Mouse (Mus musculus) left cerebral cortex, postnatal 10 days (tissue): Measurements from ENCODE around the gene Grhpr. TPM values are rescaled to one million over a fixed set of nuclear protein-coding genes. Genes with fewer than 3 reads are reported as not detected.
"Not testable (repeated sequence)": the region's sequence is repeated elsewhere in the genome, so short reads cannot be mapped to it uniquely, and the experiment has no call there.

Source experiments
- DNase-seq, 2 experiments: peaks; one replicate each; pipeline ENCODE4 v3.0.0; 2021 to 2022; ENCODE audit warnings: low spot score in 2 of 2, mixed read lengths in 1 of 2; ENCODE audit errors: extremely low spot score in 1 of 2
- intact Hi-C: fragments of 180-260 bp; cut with DNase I; formaldehyde crosslinking; loops from one replicate; pipeline ENCODE4 v1.15.1; 2025
- total RNA-seq, 2 experiments: library from RNA; stranded (reverse); gene quantifications; 2 replicates each; pipeline ENCODE4 v1.2.3; 2021

Grhpr gene
- total RNA-seq, 2 experiments from 2014 or later: 9.5 to 10.1 TPM

DNA sequence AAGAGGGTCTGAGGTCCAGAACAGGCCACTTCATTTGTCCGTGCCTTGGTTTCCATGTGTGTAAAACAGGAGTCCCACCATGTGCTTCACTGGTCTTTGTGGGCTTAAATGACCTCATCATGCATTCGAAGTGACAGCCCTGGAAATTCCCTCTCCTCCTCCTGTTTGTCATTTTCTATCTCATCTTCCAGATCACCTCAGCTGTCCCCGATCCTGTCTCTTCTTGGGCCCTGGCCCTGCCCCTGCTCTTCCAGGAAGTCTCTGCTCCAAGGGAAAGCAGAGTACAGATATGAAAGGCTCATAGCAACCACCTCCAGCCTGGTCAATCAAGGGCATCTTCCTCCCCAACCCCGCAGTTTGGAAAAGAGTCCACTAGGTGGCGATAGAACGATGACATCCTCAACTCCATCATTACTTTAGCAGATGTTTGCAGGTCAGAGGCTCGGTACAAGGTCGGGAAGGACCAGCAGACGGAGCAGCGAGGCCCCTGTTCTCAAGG lies 10.5 kb upstream of the Grhpr start:
- no peak for DNase-seq
- intact Hi-C loops: no loop called here

DNA sequence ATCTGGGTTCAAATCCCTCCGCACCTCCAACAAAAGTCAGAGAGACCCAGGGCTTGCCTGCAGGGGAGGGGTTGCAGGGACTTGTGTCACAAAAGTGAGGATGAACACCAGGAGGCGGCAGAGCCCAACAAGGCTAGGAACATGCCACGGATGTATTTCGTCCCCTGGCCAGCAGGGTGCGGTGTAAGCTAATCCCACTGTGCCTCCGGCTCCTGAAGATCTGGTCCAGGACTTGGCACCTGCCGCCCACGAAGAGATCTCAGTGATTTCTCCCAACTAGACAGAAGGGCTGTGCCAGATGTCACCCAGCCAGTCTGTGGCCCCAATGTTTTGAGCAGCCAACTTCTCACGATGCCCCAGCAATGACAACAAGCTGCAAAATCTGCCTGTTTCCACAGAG lies 7.7 kb upstream of the Grhpr start:
- intact Hi-C loops: no loop called here
- peak; percentile 79 to 92 for DNase-seq

DNA sequence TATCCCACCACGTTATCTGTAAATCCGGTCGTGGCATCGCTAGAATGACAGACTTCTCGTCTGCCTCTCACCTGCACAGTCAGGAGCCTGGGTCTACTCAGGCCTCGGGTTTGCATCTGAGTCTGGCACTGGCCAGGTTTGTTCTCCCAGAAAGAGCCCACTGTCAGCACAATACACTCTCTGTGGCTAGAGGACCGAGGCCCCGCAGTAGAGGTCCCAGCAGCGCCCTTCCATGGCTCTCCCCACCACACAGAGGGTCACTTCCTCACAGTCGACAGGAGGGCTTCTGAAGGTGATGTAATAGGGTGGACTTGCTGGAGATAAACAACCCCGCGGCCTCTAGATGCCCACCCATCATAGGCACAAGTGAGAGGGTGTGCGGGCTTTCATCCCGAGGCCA lies 7.3 kb upstream of the Grhpr start:
- intact Hi-C loops: no loop called here
- DNase-seq: no peak

DNA sequence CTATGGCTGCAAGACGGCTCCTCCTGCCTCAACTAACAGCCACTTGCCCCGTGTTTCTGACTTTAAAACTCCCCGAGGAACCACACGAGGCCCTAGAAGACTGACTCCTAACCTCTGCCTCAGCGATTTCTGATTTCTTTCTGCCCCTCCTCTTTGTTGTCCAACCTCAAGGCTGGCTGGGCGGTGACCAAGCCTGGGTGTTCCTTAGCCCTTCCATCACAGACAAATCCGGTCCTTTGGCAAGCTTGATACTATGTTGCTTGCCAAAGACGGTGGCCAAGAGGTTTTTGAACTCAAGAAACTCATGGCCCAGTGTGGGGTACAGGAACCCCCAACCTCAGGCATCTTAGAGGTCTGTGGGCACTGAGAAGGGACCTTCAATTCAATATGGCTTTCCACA lies 6.9 kb upstream of the Grhpr start:
- no peak for DNase-seq
- intact Hi-C loops: no loop called here

DNA sequence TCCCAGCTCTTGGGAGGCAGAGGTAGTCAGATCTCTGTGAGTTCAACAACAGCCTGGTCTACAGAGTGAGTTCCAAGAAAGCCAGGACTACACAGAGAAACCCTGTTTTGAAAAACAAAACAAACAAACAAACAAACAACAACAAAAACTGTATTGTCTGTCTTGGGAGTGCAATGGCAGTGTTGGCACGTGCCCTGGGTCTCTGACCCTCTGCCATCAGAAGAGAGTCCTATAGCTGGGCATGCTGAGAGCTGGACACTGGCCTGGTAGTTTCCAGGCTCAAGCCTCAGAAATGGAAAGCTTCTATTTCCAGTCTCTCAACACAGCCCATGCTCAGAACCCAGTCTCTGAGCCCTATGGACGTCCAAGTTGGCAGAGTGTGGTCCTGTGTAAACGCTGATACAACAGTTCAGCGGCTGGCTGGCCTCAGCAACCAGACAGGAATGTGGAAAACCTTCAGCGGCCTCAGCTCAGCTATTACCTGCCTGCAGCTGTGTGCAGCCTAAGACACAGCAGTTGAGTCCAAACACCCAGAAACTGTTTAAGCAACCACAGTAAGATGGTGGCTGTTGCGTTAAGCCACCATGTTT lies 5.1 kb upstream of the Grhpr start:
- intact Hi-C loops: no loop called here
- no peak for DNase-seq

DNA sequence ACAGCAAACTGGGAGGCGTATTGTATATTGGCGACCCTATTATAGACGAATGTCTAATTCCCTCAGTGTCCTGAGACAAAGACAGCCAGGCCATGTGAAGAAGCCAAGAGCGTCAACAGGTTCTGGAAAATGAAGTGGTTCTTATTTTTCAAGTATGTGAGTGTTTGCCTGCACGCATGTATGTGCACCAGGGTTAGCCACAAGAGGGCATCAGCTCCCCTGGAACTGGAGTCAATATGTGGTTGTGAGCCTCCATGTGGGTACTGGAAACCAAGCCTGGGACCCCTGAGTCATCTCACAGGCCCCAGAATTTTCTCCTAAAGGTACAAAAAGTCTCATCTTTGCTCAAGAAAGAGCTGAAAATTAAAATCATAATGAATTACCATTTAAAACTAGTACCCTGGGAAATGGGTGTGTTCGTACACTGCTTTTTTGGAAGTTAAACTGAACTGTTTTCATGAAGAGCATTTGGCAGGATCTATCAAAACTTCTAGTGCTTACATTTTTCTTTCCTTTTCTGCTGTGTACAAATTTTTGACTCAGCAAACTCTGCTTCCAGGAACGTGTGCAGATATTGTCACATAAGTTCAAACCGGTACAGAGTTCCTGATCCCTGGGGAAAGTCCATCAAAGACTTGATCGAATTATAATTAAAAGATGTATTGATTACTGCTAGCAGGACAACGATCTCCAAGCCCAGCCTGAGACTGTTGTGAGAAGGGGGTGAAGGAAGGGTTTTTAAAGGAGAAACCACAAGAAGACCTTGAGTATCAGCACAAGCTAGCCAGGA lies 4.1 kb upstream of the Grhpr start:
- no peak for DNase-seq
- intact Hi-C loops: no loop called here

DNA sequence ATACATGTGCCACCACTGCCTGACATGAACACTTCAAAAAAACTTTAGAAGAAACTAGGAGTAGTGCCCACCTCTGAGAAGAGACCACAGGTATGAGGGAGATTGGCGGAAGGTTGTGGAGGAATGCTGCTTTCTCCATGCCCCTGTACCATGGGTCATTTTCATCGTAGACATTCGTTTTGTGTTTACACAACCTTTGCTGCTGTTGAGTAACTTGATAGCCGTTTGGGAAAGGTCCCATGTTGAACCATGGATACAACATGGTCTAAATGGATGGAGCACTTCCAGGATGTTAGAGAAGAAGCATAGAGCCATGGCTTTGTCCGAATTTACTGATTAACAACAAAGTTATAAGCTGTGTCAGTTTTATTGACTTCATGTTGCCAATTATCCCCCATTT lies 3.0 kb upstream of the Grhpr start:
- DNase-seq: no peak
- intact Hi-C loops: no loop called here

DNA sequence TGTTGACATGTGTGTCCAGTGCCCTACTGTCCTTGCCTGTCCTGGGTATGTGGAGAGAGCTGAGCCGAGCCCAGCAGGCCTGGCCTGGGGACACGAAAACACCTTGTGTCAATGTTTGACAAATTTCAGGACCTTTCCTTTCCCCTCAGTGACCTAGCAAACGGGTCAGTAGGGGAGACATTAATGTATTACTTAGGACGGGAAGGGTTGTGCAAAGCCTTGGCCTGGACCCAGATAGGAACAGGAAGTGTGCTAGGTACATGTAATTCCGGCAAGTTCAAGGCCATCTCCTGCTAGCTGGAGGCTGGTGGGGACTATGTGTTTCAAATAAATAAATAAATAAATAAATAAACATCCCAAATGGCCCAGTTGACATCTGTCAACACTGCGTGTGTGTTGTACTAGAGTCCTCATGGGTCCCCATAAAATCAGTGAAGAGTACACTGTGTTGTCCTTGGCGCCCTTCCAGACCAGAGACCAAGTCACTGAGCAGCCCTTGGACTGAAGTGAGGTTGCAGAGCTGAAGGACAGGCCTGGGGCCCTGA lies 1.3 kb upstream of the Grhpr start:
- no peak for DNase-seq
- intact Hi-C loops: no loop called here

DNA sequence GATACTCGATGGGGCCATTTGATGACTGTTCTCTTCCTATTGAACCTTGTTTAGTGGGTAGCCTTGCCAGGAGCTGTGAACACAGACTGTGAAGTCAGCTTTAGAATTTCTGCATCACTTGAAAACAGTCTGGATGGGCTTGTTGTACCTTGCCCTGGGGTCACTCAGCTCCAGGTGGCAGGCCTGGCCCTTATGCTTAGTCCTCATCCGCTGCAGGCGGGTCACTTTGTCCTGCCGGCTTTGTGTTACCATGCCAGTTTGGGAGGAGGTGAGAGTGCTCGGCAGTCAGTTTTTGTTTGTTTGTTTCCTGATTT lies 736 bp downstream of the Grhpr start:
- DNase-seq: no peak
- intact Hi-C loops: no loop called here

DNA sequence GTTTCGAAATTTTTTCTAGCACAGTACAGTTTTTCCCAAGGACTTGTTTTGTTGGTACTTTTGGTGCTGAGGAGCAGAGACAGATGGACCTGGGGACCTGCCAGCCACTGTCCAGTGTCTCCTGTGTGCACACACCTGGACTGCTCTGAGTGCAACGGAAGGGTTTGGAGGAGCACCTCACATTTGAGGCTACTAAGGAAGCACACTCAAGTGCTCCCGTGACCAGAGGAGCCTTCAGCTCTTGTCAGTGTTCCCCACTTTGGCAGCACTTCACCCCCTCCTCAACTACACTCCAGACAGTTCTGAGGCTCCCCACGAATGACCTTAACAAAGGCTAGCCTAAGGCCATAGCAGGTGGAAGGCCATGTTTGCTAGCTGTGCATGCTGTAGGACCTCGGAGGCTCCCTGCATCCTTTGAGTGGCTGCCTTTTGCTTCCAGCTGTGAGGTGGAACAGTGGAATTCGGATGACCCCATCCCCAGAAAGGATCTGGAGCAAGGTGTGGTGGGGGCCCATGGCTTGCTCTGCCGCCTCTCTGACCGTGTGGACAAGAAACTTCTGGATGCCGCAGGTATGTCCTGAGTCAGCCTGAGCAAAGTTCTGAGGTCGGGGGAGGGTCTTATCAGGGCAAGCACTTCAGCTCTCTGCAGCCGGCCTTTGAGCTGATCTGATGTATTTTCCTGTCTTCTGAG lies 1.4 kb downstream of the Grhpr start:
- no peak for DNase-seq
- intact Hi-C loops: no loop called here

DNA sequence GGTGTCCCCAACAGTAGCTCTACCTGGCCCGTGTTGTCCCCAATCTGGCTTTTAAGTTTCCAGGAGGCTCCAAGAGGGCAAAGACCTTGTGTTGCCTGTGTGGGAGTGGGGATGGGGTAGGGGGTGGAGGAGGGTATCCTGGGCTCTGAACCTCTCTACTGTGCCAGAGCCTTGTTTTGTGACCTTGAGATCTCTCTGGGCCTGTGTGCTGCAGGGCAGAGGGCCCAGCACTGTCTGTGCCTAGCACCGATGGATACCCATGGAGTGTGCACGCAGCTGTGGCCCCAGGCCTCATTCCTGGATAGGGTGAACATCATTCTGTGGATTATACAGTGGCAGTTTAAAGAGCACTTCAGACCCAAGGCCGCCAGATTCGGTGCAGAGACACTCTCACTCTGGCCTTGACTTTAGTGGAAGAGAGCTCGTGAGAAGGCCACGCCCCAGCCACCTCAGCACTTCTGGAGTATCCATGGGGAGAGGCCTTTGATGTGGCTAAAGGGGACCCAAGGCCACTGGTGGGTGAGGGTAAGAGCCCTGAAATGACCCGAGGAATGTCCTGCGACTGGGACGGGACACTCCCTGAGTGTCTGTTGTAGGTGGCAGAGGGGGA lies 2.0 kb downstream of the Grhpr start:
- no peak for DNase-seq
- intact Hi-C loops: no loop called here

DNA sequence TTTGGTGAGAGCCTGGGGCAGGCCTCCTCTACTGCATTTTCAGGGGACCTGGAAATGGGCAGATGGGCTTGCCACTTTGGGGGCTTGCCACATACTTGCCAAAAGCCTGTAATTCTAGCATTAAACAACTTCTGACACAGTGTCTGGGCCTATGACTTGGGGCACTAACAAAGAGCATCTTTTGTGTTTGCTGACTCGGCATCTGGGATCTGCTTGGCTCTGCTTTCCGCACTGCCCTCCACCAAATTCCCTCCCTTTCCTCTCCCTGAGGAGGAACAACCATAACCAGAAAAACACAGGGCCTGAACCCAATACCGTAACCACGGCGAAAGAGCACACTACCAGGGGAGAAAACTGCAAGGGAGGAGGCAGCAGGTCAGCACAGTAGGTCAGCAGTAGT lies 9.4 kb downstream of the Grhpr start:
- intact Hi-C loops: no loop called here
- peak in 1 of 2 experiments; percentile 2 for DNase-seq

DNA sequence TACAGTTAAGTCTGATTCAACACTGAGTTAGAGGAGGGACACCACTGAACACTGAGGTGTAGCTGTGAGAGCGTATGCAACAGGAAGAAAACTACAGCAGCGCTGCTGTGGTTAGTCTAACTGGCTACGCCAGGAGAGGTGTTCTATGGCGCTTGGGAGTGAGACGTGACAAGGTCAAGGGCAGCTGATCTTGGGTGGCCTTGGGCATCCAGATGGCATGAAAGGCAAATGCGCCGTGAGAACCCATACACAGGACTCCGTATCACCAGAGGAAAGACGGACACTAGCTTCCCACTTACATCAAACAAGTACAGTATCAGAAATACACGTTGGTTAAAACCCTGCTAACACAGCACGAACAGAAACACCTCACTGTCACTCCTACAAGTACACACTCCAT lies 11.1 kb downstream of the Grhpr start:
- DNase-seq: peak in 1 of 2 experiments; percentile 6
- intact Hi-C loops: not testable (repeated sequence)

DNA sequence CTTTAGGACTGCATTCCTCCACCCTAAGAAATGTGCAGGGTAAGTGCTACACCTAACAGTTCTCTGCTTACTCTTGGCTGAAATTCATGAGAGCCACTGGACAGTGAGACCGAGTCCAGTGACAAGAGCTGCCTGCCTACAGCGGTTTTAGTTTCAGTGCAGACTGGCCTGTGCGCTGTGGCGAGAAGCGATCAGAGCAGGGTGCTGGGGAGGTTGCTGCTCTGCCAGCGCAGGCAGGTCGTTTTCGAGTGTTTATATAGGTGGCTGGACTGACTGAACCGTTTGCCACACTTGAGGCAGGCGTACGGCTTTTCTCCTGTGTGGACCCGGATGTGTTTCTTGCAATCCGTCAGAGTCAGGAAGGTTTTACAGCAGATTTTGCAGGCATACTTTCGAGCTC lies 12.0 kb downstream of the Grhpr start:
- DNase-seq: peak in 1 of 2 experiments; percentile 8
- intact Hi-C loops: not testable (repeated sequence)

DNA sequence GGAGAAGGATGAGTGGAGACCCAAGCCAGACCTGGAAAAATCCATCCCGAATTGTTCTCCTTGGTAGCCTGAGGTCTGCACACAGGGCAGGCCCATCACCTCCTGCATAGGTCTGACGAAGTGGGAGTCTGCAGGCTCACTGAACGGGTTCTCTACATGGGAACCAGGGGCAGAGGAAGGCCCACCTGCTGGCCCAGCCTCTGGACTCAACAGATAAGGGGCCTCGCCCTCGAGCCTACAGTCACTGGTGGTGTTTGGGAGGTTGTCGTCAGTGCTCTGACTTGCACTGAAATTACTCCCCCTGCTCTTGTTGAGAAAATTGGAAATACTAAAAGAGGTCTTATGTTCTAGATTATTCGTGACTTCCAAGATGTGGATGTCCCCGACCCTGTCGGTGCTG lies 12.7 kb downstream of the Grhpr start:
- DNase-seq: peak in 1 of 2 experiments; percentile 14
- intact Hi-C loops: no loop called here

DNA sequence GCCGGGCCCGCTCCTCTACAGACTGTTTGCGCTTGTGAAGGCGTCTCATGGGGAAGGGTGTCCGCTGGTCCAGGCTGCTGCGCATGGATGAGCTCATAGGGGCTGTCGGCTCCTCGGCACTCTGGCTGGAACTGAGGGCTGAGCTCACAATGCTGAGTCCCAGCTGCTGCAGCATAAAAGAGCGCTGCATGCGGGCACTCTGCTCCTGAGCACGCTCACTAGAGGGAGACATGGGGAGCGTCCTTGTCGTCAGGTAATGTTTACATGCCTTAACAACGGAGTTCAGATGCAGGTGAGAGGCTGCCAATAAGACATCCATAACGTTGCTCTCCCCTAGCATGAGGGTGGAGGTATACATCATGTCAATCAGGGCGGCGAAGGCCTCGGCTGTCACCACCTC lies 13.6 kb downstream of the Grhpr start:
- peak in 1 of 2 experiments; percentile 17 for DNase-seq
- intact Hi-C loops: no loop called here

DNA sequence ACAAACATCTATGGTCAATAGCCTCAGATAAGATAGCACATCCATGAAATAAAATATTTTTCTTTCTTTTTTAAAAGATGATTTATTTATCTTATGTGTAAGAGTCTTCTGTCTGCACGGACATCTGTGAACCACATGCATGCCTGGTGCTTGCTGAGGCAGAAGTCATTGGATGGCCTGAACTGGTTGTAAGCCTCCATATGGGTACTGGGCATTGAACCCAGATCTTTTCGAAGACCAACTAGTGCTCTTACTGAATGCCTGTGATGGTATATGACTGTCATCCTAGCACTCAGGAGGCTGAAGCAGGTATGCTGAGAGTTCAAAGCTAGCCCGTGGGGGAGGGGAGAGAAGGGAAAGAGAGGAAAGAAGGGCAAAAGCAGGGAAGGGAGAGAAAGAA lies 16.9 kb downstream of the Grhpr start:
- DNase-seq: no peak
- intact Hi-C loops: no loop called here

DNA sequence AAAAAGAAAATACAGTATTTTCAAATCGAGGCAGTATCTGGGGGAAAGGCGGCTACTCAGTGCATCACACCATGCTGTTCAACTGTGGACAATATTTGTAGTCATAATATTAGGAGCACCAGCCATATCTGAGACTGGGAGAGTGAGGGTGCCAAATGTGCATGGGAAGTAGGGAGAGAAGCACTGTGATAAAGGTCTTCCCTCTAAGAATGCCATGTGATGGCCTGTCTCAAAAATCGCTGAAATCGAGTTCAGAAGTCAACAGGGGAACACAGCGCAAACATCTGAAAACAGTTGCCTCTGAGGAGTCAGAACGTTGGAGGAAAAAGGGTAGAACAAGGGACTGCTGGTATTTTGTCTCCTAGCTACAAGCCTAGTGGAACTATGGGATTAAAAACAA lies 18.8 kb downstream of the Grhpr start:
- DNase-seq: no peak
- intact Hi-C loops: no loop called here

DNA sequence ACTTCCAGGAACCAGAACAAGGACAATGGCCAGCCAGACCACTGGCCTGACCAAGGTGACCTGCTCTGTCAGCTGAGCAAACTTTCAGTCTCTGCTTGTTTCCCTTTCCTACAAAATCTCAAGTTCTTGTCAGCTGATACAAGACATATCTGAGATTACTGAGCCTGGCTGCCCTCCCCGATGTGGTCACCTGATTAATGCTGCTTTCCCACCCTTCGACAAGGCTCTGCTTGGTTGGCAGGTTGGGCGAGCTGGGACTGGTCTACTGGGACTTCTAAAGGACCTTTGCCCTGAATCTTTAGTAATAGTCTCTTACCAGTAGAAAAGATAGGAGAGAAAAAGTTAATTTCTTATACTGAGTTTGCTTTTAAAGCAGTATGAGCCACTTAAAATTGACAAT lies 24.3 kb downstream of the Grhpr start:
- DNase-seq: no peak

More for the DNA sequence above, 24.3 kb downstream of the Grhpr start:
- intact Hi-C loops: no loop called here
